Mouse (Mus musculus): ENCODE measurements around the gene Vmn1r4. TPM values are rescaled to one million over a fixed set of nuclear protein-coding genes. Genes with fewer than 3 reads are reported as not detected.

Vmn1r4 gene
- polyA plus RNA-seq, 1 experiment from 2014 or later: 0.38 TPM

Other genes with a start within 250 kb of the Vmn1r4 start
- gene Lsm5, start 219.3 kb upstream of the Vmn1r4 start, polyA plus RNA-seq (2014; fragmentation: Nextera tagmentation; extraction: Ambion mirVana): 122 and 133 TPM in 2 replicates
- 13.1 and 14.6 TPM in 2 replicates for gene Avl9, start 209.1 kb upstream of the Vmn1r4 start, polyA plus RNA-seq (2014; fragmentation: Nextera tagmentation; extraction: Ambion mirVana)
- 16.7 TPM in 2 replicates for gene Kbtbd2, start 126.2 kb upstream of the Vmn1r4 start, polyA plus RNA-seq (2014; fragmentation: Nextera tagmentation; extraction: Ambion mirVana)
- gene Fkbp9, start 92.0 kb upstream of the Vmn1r4 start, polyA plus RNA-seq (2014; fragmentation: Nextera tagmentation; extraction: Ambion mirVana): 240 and 246 TPM in 2 replicates
- gene Nt5c3, start 83 bp upstream of the Vmn1r4 start, polyA plus RNA-seq (2014; fragmentation: Nextera tagmentation; extraction: Ambion mirVana): 63.1 and 65.5 TPM in 2 replicates
- not detected in 2 replicates for gene Vmn1r5, start 46.3 kb downstream of the Vmn1r4 start, polyA plus RNA-seq (2014; fragmentation: Nextera tagmentation; extraction: Ambion mirVana)
- gene Vmn1r6, start 73.2 kb downstream of the Vmn1r4 start, polyA plus RNA-seq (2014; fragmentation: Nextera tagmentation; extraction: Ambion mirVana): not detected in 2 replicates
- gene Vmn1r7, start 101.3 kb downstream of the Vmn1r4 start, polyA plus RNA-seq (2014; fragmentation: Nextera tagmentation; extraction: Ambion mirVana): not detected in 2 replicates
- not detected in 2 replicates for gene Vmn1r8, start 108.3 kb downstream of the Vmn1r4 start, polyA plus RNA-seq (2014; fragmentation: Nextera tagmentation; extraction: Ambion mirVana)
- not detected in 2 replicates for gene Vmn1r9, start 142.8 kb downstream of the Vmn1r4 start, polyA plus RNA-seq (2014; fragmentation: Nextera tagmentation; extraction: Ambion mirVana)
- not detected in 2 replicates for gene Vmn1r10, start 185.4 kb downstream of the Vmn1r4 start, polyA plus RNA-seq (2014; fragmentation: Nextera tagmentation; extraction: Ambion mirVana)
- gene Vmn1r11, start 209.4 kb downstream of the Vmn1r4 start, polyA plus RNA-seq (2014; fragmentation: Nextera tagmentation; extraction: Ambion mirVana): not detected in 2 replicates
- not detected in 2 replicates for gene Vmn1r12, start 232.9 kb downstream of the Vmn1r4 start, polyA plus RNA-seq (2014; fragmentation: Nextera tagmentation; extraction: Ambion mirVana)